Mouse (Mus musculus) intestine, postnatal 0 days (tissue): ENCODE data around the gene Dusp6. TPM values are rescaled to one million over a fixed set of nuclear protein-coding genes. Genes with fewer than 3 reads are reported as not detected.

Source experiments
- ATAC-seq: fragments of 200-750 bp; cut with Nextera tagmentation; 2 replicates; pipeline ENCODE4 v1.8.0; 2017; ENCODE audit warnings: mild to moderate bottlenecking, moderate TSS enrichment, moderate library complexity
- H3K27ac ChIP-seq: fragments of 300-500 bp; sonication (generic); 2 replicates; pipeline ENCODE4 v1.5.1; 2014; ENCODE audit warnings: mild to moderate bottlenecking, low read depth, low read length, moderate library complexity
- H3K27me3 ChIP-seq: fragments of 300-500 bp; sonication (generic); replicated peaks from 2 replicates; pipeline ENCODE4 v1.6.1; 2014; ENCODE audit warnings: low read length, mixed read lengths; ENCODE audit not compliant: control insufficient read depth, insufficient read depth
- H3K36me3 ChIP-seq: fragments of 300-500 bp; sonication (generic); 2 replicates; pipeline ENCODE4 v1.6.1; 2014; ENCODE audit warnings: mild to moderate bottlenecking, moderate library complexity; ENCODE audit not compliant: control insufficient read depth, insufficient read depth
- H3K4me1 ChIP-seq: fragments of 300-500 bp; sonication (generic); replicated peaks from 2 replicates; pipeline ENCODE4 v1.6.1; 2014; ENCODE audit warnings: antibody characterized with exemption, low read length, mixed read lengths; ENCODE audit not compliant: control insufficient read depth, insufficient read depth
- H3K4me2 ChIP-seq: fragments of 300-500 bp; sonication (generic); replicated peaks from 2 replicates; pipeline ENCODE4 v1.6.1; 2014; ENCODE audit warnings: low read depth, mild to moderate bottlenecking, moderate library complexity
- H3K4me3 ChIP-seq: fragments of 300-500 bp; sonication (generic); 2 replicates; pipeline ENCODE4 v1.5.1; 2014; ENCODE audit warnings: low read depth, low read length
- H3K9ac ChIP-seq: fragments of 300-500 bp; sonication (generic); 2 replicates; pipeline ENCODE4 v1.6.1; 2014; ENCODE audit warnings: mild to moderate bottlenecking, low read depth, low read length
- H3K9me3 ChIP-seq: fragments of 300-500 bp; sonication (generic); 2 replicates; pipeline ENCODE4 v1.6.1; 2016; ENCODE audit warnings: mixed run types; ENCODE audit not compliant: control insufficient read depth
- CTCF ChIP-seq: sonication (generic); IDR thresholded peaks from 2 replicates; pipeline ENCODE4 v1.5.1; 2016; ENCODE audit warnings: low read depth, mild to moderate bottlenecking, control low read depth, antibody characterized with exemption, moderate library complexity
- WGBS: fragments of 180-500 bp; shearing (Covaris S2); extraction: QIAGEN DNeasy Blood & Tissue Kit; methylation state at CpG from one replicate; pipeline ENCODE4 v1.1.7; 2014; 5-methylcytosine and 5-hydroxymethylcytosine counted together
- polyA plus RNA-seq: library from polyadenylated mRNA; unstranded; fragments of >200 nt; fragmentation: Nextera tagmentation; extraction: Ambion mirVana; gene quantifications from 2 replicates; pipeline ENCODE4 v1.2.1, GENCODE M21; 2015

The Dusp6 gene
- polyA plus RNA-seq, 1 experiment from 2014 or later: 27.9 TPM

GRCm38 (mm10) chr10:99226782-99227181 lies 36.2 kb upstream of the Dusp6 start:
- TF ChIP-seq CTCF: no peak
- Histone ChIP-seq H3K27ac (peak overlapping the region; percentile 51; the same call in 1 of the 2 replicates), H3K4me1 (peaks cover 12% of the 10 kb centered on the region; the same call in 1 of the 2 replicates), H3K9me3 (no peaks in the 10 kb centered on the region), H3K4me3 (no peak overlapping the region), H3K27me3 (no peaks in the 10 kb centered on the region), H3K36me3 (no peaks in the 10 kb centered on the region), H3K9ac (no peak overlapping the region), H3K4me2 (no peak overlapping the region)
- WGBS: 55% methylated on average over 5 of the region's 5 CpGs
- peak; percentile 93 for ATAC-seq

- 58% methylated on average over 17 of the region's 17 CpGs for WGBS
- Histone ChIP-seq H3K4me1 (0 out of 2 replicates have a peak, but pooled peaks cover 3% of the 10 kb centered on the region), H3K9ac (no peak overlapping the region; the same call in 1 of the 2 replicates), H3K27me3 (no peaks in the 10 kb centered on the region), H3K4me3 (no peak overlapping the region), H3K27ac (peak overlapping the region; percentile 17; the same call in 1 of the 2 replicates), H3K4me2 (no peak overlapping the region; the same call in 1 of the 2 replicates), H3K9me3 (no peaks in the 10 kb centered on the region), H3K36me3 (no peaks in the 10 kb centered on the region)
- no peak for TF ChIP-seq CTCF
- ATAC-seq: no peak
Measured at GRCm38 (mm10) chr10:99227968-99228864, 34.8 kb upstream of the Dusp6 start.

DNA sequence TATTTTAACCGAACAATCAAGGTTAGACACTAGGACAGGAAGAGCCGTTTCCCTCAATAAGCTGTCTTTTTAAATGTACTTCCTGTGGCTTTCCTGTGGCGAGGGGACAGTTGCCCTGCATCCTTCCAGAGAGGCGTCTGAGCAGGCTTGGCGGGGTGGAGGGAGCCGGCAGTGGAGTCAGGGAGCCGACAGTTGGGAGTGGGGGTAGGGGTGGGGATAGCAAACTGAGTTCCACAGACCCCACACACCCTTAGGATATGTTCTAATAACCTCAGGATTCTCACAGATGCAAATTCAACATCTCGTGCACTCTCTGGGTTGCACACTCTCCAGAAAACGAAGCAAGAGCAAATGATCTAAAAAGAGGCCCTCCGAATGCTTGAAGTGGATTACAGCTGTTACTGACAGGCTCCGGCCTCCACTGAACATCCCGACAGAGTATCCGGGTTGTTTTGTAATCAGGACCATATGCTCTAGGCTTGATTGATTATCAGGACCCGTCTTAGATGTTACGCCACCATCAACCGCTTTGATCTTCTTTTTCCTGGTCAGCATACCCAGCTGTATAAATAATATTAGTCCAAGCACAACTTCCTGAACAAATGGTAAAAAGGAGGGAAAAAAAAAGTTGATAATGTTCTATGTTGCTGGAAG lies 33.9 kb upstream of the Dusp6 start:
- Histone ChIP-seq H3K27ac (no peak overlapping the region), H3K27me3 (no peaks in the 10 kb centered on the region), H3K9me3 (no peaks in the 10 kb centered on the region), H3K9ac (no peak overlapping the region), H3K4me3 (no peak overlapping the region), H3K36me3 (no peaks in the 10 kb centered on the region), H3K4me2 (no peak overlapping the region), H3K4me1 (0 out of 2 replicates have a peak, but pooled peaks cover 3% of the 10 kb centered on the region)
- ATAC-seq: no peak
- WGBS: 27% methylated on average over 16 of the region's 16 CpGs
- no peak for TF ChIP-seq CTCF

- Histone ChIP-seq H3K27ac (peak overlapping the region; percentile 52), H3K9me3 (no peaks in the 10 kb centered on the region), H3K4me2 (no peak overlapping the region), H3K27me3 (no peaks in the 10 kb centered on the region), H3K4me3 (no peak overlapping the region), H3K9ac (no peak overlapping the region), H3K4me1 (peaks cover 3% of the 10 kb centered on the region; the same call in 1 of the 2 replicates), H3K36me3 (no peaks in the 10 kb centered on the region)
- WGBS: 53% methylated on average over 7 of the region's 7 CpGs
- TF ChIP-seq CTCF: no peak
- no peak for ATAC-seq
Measured at GRCm38 (mm10) chr10:99232518-99233227, 30.4 kb upstream of the Dusp6 start.

DNA sequence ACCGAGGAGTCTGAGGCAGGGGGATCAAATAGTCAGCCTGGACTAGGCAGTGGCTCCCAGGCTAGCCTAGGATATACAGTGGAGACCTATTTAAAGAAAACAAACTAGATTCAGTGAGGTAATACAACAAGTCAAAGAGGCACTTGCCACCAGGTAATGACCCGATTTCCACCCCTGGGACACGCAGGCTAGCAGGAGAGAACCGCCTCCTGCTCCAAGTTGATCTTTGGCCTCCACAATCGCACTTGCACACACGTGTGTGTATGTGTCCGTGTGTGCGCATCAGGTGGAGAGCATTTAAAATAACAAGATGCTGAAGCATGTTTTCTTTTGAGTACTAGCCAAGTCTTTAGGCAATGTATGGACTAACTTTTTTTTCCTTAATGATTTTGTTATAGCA lies 28.7 kb upstream of the Dusp6 start:
- H3K27me3 ChIP-seq: no peaks in the 10 kb centered on the region
- H3K27ac ChIP-seq: no peak overlapping the region
- ATAC-seq: no peak
- TF ChIP-seq CTCF: no peak
- peaks cover 3% of the 10 kb centered on the region; the same call in 1 of the 2 replicates for H3K4me1 ChIP-seq
- no peak overlapping the region for H3K4me2 ChIP-seq
- no peak overlapping the region for H3K9ac ChIP-seq
- H3K36me3 ChIP-seq: no peaks in the 10 kb centered on the region
- no peak overlapping the region for H3K4me3 ChIP-seq
- no peaks in the 10 kb centered on the region for H3K9me3 ChIP-seq
- 80% methylated on average over 8 of the region's 8 CpGs for WGBS

DNA sequence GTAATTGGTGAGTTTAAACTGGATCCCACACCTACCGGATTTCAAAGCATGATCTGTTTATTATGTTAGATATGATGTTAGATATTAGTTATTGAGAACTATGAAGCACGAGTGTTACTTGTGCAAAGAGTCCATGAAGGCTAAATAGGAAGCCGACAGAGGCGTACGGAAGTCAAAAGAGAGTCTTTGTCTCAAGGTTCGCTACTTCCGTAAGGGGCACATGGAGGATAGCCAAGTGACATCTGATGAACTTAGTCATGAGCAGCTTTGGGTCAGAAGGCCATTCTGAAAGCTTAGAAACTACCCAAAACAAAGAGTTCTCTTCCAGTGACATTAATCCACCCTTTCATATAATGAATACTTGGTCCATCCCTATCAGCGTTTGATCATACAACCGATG lies 27.9 kb upstream of the Dusp6 start:
- H3K9me3 ChIP-seq: no peaks in the 10 kb centered on the region
- WGBS: 92% methylated on average over 9 of the region's 9 CpGs

More for the DNA sequence above, 27.9 kb upstream of the Dusp6 start:
- Histone ChIP-seq H3K27ac (no peak overlapping the region), H3K4me2 (no peak overlapping the region), H3K4me1 (peaks cover 3% of the 10 kb centered on the region; the same call in 1 of the 2 replicates), H3K4me3 (no peak overlapping the region), H3K9ac (no peak overlapping the region), H3K27me3 (no peaks in the 10 kb centered on the region), H3K36me3 (no peaks in the 10 kb centered on the region)
- no peak for ATAC-seq
- TF ChIP-seq CTCF: no peak
